Mouse (Mus musculus): ENCODE data around the gene Cdhr2.
A peak's percentile ranks its signal among the peaks of the same experiment; 100 is the strongest.

The Cdhr2 gene

DNA sequence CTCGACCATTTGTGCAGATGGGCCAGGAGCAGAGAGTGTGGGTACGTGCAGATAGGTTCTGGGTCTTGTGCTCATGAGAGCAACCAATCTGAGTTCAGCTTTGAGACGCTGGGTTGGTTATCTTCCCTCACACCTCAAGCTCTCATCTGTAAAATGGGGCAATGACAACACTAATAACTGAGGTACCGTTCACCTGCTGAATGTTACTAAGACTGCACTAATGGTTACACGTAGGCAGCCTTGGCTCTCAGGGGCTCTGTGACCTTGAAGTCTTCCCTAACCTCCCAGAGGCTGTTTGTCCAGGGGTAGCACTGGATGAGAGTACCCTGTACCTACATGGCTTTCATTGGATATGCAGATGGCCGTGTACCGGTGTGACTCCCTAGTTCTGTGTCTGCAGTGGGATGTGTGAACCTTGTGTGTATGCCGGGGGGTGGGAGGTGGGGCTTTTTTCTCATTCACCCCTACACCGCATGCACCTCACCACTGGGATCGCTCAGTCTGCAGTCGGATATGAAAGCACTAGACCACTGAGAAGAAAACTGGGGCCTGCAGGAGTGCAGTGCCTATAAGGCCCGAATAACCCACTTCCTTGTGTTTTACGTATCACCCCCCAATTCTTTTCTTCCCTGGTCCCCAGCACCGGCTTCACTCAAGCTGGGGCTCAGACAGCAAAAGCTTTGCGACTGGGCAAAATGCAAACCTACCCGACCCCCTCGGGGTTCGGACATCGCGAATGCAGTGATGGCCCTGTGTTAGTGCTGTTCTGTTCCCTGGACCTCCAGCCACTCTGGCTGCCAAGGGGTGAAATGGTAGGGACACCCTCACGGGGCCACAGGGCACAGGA lies 8.3 kb upstream of the Cdhr2 start:
- no peak for DNase-seq (ENCODE audit: low spot score in 2 of 2)

GRCm38 (mm10) chr13:54693558-54694347 lies 7.5 kb upstream of the Cdhr2 start, which contains the start of gene Rnf44:
Gene Rnf44, minus strand, starts transcription at chr13:54693907.
- peak; percentile 98 to 99 for DNase-seq (ENCODE audit: low spot score in 2 of 2)

DNA sequence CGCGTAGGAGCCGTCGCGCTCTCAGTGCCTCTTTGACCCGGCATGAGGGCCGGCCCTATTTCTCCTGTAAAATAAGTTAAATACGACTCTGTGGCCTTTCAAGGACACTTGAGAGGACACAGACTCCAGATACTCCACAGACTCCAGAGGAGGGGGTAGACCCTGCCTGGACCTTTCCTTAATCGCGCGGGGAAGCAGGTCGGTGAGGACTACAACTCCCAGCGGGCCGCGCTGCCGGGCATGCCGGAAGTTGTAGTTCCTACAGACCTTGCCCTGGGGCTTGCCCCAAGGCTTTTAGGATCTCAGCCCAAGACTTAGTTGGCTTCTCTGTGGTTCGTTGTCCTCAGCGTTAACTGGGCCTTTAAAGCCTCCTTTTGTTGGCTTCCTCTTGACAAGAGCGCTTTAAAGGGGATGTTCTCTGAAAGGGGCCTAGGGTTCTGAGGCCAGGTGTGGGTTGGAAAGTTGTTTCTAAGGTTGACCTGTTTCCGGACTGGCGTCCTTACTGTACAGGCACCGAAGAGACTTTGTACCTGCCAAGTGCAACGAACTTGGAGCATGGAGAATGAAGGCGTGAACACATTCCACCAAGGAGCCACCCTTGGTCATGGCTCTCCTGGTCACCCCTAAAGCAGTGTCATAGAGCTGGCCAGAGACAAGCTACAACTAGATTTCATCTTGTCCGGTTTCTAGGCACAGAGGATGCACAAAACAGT lies 6.8 kb upstream of the Cdhr2 start:
- DNase-seq (ENCODE audit: low spot score in 2 of 2), result peak; percentile 87 to 95

- no peak for DNase-seq (ENCODE audit: low spot score in 2 of 2)
These were observed 5.6 kb upstream of the Cdhr2 start for GRCm38 (mm10) chr13:54695479-54696230.

DNA sequence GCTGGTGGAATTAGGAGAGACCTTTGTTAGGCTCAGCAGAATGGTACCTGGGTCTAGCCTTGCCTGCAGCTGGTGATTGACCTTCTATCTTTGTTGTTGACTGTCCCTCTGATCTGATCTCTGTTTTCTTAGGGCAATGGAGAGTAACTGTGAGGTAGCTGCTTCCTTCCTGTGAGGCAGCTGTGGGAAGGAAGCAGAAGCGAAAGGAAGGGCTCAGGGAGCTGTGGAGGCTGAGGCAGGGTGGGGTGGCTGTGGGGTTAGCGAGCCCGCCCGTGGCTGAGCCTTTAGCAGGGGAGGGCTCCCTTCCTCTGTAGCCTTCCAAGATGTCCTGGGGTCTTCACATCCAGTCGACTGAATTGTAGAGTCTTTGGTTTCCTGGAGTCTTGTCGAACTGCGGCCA lies 1.2 kb downstream of the Cdhr2 start:
- DNase-seq (ENCODE audit: low spot score in 2 of 2), result no peak

DNA sequence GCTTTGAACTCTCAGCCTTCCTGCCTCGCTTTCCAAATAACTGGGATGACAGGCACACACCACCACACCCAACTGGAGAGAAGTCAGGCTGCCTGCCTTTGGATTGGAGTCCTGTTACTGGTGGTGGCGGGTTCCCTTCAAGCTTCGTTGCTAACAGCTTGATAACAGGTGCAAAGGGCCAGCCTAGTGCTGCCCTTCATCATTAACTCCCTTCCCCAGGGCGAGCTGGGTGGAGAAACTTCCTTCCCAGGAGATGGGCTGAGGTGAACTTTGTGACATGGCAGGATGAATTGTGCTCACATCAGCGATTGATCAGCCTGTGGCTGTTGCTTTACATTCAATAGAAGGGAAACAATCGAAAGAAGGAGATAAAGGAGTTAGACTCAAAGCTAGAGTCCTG lies 3.6 kb downstream of the Cdhr2 start:
- DNase-seq (ENCODE audit: low spot score in 2 of 2), result no peak

DNA sequence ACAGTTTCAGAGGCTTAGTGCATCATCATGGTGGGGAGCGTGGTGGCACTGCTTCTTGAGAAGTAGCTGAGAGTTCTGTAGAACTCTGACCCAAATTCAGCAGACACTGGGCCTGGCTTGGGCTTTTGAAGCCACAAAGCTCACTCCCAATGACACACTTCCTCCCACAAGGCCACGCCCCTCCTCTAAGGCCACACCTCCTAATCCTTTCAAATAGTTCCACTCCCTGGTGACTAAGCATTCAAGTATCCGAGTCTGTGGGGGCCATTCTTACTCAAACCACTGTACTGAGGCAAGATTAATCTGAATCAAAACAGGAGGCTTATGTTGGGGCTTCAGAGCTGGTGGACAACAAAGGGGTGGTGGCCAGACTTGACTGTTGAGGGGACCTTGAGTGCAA lies 9.6 kb downstream of the Cdhr2 start:
- no peak for DNase-seq (ENCODE audit: low spot score in 2 of 2)

GRCm38 (mm10) chr13:54714393-54714792 lies 13.1 kb downstream of the Cdhr2 start:
- no peak for DNase-seq (ENCODE audit: low spot score in 2 of 2)

DNA sequence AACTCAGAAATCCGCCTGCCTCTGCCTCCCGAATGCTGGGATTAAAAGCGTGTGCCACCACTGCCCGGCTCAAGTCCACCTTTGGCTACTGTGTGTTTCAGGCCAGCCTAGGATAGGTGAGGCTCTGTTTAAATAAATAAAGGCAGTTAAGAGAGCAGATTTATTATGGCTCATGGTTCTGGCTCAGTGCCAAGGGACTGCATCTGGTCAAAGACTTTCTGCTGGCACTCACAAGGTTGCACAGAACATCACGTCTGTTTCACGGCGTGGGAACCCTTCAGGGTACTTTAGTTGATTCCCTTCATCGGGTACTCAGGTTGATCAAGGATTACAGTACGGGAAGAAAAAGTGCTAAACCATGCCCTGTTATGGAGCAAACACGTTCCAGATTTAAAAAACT lies 13.7 kb downstream of the Cdhr2 start:
- no peak for DNase-seq (ENCODE audit: low spot score in 2 of 2)

GRCm38 (mm10) chr13:54716916-54717315 lies 15.7 kb downstream of the Cdhr2 start:
- DNase-seq (ENCODE audit: low spot score in 2 of 2), result no peak

DNA sequence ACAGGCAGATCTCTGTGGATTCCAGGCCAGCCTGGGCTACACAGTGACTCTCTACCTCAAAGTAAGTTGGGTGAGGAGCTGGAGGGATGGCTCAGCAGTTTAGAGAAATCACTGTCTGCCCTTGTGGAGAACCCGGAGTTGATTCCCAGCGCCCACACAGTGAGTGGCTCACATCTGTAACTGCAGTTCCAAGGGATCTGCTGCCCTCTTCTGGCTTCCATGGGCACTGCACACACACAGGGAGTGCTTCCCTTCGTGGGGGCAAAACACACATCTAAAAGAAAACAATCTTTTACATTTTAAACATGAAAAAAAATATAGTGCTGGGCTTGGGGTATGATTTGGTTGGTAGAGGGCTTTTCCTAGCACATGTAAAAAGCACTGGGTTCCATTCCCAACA lies 21.9 kb downstream of the Cdhr2 start:
- no peak for DNase-seq (ENCODE audit: low spot score in 2 of 2)

GRCm38 (mm10) chr13:54726131-54726530 lies 24.9 kb downstream of the Cdhr2 start:
- DNase-seq (ENCODE audit: low spot score in 2 of 2), result no peak

DNA sequence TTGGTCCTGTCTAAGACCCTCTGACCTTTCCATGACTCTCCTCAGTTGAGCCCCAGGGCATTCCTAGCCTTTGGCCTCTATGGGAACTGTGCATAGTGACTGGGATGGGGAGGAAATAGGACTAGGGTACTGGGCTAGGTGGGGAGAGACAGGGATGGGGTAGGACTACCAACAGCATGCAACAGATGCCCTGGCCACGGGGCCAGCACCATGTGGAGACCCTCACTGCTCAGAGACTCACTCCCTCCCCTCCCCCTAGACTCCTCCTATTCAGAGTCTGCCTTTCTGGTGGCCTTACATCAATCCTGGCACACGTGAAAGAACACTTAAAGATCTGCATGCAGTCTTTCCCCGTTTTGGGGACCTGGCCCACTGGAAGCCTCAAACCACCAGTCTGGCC lies 35.7 kb downstream of the Cdhr2 start:
- no peak for DNase-seq (ENCODE audit: low spot score in 2 of 2)

DNA sequence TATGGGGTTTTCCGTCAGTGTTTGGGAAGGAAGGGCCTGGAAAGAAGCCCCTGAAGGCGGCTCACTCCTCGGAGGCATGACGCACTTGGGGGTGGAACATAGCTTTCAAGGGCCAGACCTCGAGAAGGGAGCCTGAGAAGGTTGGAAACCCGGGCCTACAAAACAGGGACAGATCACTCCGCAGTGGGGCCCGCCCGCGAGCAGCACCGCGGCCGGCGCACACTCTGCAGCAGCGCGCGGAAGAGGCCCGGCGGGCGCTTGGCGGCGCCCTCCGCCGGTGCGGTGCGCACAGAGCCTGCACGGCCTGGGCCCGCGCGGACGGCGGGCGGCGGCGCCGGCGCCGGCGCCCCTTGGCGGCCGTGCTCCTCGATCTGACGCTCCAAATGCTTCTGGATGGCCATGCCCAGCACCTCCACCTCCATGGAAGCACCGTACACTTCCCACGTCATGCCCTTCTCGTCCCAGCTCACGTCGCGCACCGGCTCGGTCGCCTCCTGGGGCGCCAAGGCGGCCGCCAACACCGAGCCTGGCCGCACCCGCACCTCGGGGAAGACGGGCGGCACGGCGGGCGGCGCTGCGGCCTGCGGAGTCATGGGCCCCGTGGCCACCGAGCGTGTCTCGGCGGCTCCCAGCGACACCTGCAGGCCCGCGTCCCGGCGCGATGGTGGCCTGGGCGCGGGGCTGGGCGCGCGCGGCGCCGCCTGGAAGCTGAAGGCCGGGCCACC lies 36.4 kb downstream of the Cdhr2 start:
- DNase-seq (ENCODE audit: low spot score in 2 of 2), result peak in 1 of 2 experiments; percentile 1

DNA sequence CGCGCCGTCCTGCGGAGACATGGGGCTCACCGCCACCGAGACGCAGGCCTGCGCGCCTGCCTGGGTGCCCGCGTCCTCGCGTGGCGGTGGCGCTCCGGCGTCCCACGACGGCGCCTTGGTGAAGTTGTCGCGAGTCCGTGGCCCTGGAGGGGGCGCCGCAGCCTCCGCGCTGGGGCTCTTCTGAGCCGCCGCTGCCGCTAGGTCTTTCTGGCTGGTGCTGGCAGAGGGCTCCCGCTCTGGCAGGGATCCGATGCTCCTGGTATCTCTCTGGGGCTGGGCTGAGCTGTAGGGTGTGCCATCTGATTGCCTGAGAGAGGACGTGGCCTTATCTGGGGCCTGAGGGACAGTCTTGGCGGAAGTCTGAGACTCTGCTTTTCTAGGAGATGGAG lies 36.9 kb downstream of the Cdhr2 start:
- DNase-seq (ENCODE audit: low spot score in 2 of 2), result no peak

DNA sequence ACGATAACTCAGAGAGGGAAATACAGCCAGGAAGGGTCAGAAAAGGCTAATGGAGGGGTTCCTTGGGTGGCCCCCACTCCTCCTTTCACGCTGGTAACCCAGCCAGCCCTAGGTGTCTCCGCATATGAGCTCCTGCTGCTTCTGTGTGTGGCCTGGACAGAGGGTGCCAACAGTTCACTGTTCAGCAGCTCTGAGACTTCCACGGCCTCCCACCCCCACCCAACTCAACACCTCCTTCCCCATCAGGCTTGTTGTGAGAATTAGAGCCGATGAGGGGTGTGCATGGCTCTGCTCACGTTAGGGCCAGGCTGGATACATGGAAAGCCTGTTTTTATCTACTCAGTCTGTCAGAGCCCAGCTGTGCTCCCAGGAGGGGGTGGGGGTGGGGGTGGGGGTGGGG lies 44.8 kb downstream of the Cdhr2 start:
- no peak for DNase-seq (ENCODE audit: low spot score in 2 of 2)

DNA sequence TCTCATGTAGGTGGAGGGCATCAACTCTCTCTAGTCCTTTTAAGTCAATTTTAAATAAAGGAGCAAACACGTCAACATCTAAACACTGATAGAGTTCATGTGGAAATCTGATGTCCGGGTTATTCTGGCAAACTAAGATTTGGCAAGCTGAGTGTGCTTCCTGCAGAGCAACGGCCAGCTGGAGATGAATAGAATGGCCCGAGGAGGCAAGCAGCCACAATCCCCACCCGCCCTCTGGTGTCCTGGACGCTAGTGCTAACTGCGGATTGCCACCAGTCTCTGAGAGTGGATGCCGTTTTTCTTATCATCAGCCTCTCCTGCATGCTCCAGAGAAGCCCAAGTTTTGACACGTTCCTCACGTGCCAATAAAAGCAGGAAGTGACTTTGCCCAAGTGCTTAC lies 45.6 kb downstream of the Cdhr2 start:
- no peak for DNase-seq (ENCODE audit: low spot score in 2 of 2)

GRCm38 (mm10) chr13:54748190-54748589 lies 46.9 kb downstream of the Cdhr2 start:
- no peak for DNase-seq (ENCODE audit: low spot score in 2 of 2)

GRCm38 (mm10) chr13:54748721-54749060 lies 47.4 kb downstream of the Cdhr2 start:
- DNase-seq (ENCODE audit: low spot score in 2 of 2), result no peak

GRCm38 (mm10) chr13:54749061-54749863 lies 48.0 kb downstream of the Cdhr2 start:
- no peak for DNase-seq (ENCODE audit: low spot score in 2 of 2)

Data from heart, adult 9 months (tissue).